Mouse (Mus musculus): Measurements from ENCODE around the gene Mat2b. TPM values are rescaled to one million over a fixed set of nuclear protein-coding genes. Genes with fewer than 3 reads are reported as not detected.

Gene Mat2b
- total RNA-seq, 2 experiments from 2014 or later: 134 to 137 TPM

DNA sequence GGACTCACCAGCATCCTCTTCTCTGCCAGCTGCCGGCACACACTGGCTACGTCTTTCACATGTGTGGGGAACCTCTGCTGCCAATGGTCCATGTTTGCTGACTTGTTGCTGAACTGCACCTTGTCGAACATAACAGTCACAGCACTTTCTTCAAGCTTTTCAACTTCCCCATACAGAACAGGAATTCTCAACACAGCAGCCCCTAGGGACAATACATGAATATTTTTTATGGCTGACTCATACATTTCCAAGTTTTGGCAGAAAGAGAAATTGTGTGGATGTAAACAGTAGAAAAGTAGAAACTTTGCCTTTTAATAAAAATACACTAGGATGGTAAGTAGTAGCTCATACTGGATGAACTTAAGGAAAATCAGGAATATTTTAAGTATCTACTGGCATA, 12.5 kb downstream of the Mat2b start:
- intact Hi-C loops (cut with DNase I): no loop called here

DNA sequence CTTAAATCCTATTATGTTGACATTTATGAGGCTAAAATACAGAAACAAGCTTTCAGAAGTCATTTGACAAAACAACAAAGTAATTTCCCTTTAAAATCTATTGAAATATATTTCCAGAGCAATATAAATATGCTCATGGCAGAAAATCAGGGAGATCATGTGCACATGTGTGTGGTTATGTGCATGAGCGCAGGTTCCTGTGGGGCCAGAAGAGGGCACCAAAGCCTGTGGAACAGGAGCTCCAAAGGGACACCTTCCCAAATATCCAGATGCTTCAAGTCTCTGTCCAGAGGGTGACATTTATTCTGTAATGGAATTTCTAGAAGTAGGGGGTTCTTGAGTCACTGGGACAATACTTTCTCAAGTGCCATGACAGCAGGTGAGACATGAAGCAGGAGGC, 17.8 kb downstream of the Mat2b start:
- intact Hi-C loops (cut with DNase I): no loop called here
- no peak for DNase-seq (ENCODE audit: low spot score in 2 of 2)

More for the DNA sequence above, 12.5 kb downstream of the Mat2b start:
- no peak for DNase-seq (ENCODE audit: low spot score in 2 of 2)

DNA sequence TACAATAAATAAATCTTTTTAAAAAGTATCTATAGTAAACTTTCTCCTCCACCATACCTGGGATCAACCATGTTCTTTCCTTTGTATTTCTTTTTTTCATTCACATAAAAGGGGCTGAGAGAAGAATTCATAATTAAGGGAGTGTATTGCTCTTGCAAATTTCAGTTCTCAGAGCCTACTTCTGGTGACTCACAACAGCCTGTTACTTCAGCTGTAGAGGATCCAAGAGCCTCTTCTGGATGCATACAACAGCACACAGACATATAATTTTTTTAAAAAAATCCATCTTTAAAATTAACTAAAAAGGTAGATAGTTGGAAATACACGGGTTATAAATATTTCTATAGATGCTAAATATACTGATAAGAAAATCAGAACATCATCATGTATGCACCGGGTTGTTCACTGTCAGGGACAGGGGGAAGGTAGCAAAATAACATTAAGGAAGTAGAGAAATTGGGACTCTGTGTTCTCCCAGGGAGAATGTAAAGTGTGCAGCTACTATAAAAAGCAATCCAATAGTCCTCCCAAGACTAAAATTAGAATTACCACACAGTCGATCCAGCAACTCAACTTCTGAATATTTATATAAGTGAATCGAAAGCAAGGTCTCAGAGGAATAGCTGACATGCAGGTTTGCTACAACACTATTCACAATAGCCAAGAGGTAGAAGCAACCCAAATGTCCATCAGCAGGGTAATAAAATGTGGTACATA, 19.8 kb downstream of the Mat2b start:
- DNase-seq (ENCODE audit: low spot score in 2 of 2): peak in 1 of 2 experiments; percentile 56
- intact Hi-C loops (cut with DNase I): no loop called here

DNA sequence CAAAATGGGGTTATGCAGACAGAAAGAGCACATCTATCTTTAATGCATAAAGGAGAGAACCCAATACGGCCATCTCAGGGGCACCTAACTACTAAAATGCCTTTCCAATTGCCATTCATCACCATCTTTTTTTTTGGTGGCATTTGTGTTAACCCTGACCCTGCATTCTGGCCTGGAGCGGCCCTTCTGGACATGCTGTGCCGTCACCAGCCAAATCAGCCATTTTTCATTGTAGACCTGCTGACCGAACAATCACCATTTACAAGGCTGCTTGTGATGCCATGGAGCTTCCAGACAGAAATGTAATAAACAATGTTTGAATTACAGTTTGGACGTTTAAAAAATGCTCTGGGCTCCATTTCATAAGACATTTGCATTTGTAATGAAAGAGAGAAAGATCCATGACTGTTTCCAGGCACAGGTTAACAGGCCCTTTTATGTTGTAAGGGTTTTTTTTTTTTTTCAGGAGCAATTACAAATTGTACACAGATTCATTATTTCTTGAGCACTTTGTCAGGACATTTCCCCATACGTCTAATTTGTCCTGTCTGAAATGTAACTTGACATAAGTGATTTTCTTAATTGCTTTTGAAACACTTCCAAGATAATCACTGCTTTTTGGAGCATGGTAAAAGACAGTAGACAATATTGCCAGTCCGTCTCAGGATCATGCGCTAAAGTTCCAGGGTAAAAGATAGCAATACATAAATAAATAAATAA, 45.1 kb downstream of the Mat2b start:
- intact Hi-C loops (cut with DNase I): no loop called here
- DNase-seq (ENCODE audit: low spot score in 2 of 2): no peak

DNA sequence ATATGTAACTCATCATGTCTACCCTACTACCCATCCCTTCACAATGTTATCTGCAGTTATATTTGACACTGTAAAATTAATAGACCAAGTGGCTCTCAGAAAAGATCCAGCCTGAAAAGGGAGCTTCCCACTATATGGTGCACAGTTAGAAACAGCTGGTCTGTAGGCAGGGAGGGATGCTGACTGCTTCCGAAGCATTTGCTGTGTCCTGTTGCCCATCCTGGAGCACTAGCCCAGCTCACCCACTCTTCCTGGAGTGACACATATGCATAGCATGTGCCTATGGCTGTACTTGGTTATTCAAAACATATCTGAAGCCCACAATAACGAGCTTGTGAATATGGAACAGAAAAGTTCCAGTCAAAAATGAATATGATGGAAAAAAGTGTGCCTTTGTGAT, 47.8 kb downstream of the Mat2b start:
- intact Hi-C loops (cut with DNase I): no loop called here
- peak; percentile 17 to 26 for DNase-seq (ENCODE audit: low spot score in 2 of 2)

Other genes with a start within 250 kb of the Mat2b start
- 1 to 10 TPM; 1.1 to 1.7 TPM for gene Hmmr, start 38.2 kb upstream of the Mat2b start, total RNA-seq (2021)
- 10 to 100 TPM; 19.3 to 20.0 TPM for gene Nudcd2, start 38.5 kb upstream of the Mat2b start, total RNA-seq (2021)
- 10 to 100 TPM; 50.4 to 53.1 TPM for gene Ccng1, start 60.1 kb upstream of the Mat2b start, total RNA-seq (2021)

All from left cerebral cortex, postnatal 14 days (tissue).